Mouse (Mus musculus) layer of hippocampus, adult 11-12 months (tissue): ENCODE measurements around the gene Fhl3.

Source experiments
- DNase-seq: peaks from one replicate; pipeline ENCODE4 v3.0.0; 2022; ENCODE audit warnings: low spot score

Gene Fhl3

GRCm38 (mm10) chr4:124700248-124700971, at the start of gene Fhl3:
Gene Fhl3, plus strand, starts transcription at chr4:124700701.
- DNase-seq, result no peak

- DNase-seq, result no peak
Measured at GRCm38 (mm10) chr4:124652886-124653285, 47.6 kb upstream of the Fhl3 start.

GRCm38 (mm10) chr4:124656518-124656853, 44.0 kb upstream of the Fhl3 start, which contains the start of gene Pou3f1:
Gene Pou3f1, plus strand, starts transcription at chr4:124656807.
- DNase-seq, result no peak

- peak; percentile 89 for DNase-seq
Measured at GRCm38 (mm10) chr4:124656854-124657650, 43.4 kb upstream of the Fhl3 start.

GRCm38 (mm10) chr4:124657781-124658180, 42.7 kb upstream of the Fhl3 start:
- DNase-seq, result no peak

GRCm38 (mm10) chr4:124658412-124658851, 42.1 kb upstream of the Fhl3 start:
- DNase-seq, result no peak

GRCm38 (mm10) chr4:124659251-124660217, 41.0 kb upstream of the Fhl3 start:
- no peak for DNase-seq

- DNase-seq, result no peak
Measured at GRCm38 (mm10) chr4:124660603-124661002, 39.9 kb upstream of the Fhl3 start.

- DNase-seq, result no peak
Measured at GRCm38 (mm10) chr4:124663034-124663433, 37.5 kb upstream of the Fhl3 start.

GRCm38 (mm10) chr4:124664185-124664584, 36.3 kb upstream of the Fhl3 start:
- DNase-seq, result no peak

GRCm38 (mm10) chr4:124664604-124665003, 35.9 kb upstream of the Fhl3 start:
- DNase-seq, result no peak

GRCm38 (mm10) chr4:124667476-124668033, 32.9 kb upstream of the Fhl3 start:
- peak; percentile 48 for DNase-seq

GRCm38 (mm10) chr4:124668078-124668477, 32.4 kb upstream of the Fhl3 start:
- no peak for DNase-seq

GRCm38 (mm10) chr4:124670232-124670631, 30.3 kb upstream of the Fhl3 start:
- DNase-seq, result no peak

- no peak for DNase-seq
Measured at GRCm38 (mm10) chr4:124671583-124671982, 28.9 kb upstream of the Fhl3 start.

- no peak for DNase-seq
Measured at GRCm38 (mm10) chr4:124672347-124673320, 27.9 kb upstream of the Fhl3 start.

GRCm38 (mm10) chr4:124674334-124675032, 26.0 kb upstream of the Fhl3 start:
- DNase-seq, result no peak

- DNase-seq, result peak; percentile 78
Measured at GRCm38 (mm10) chr4:124675037-124675436, 25.5 kb upstream of the Fhl3 start.

- DNase-seq, result no peak
Measured at GRCm38 (mm10) chr4:124675958-124676357, 24.5 kb upstream of the Fhl3 start.

GRCm38 (mm10) chr4:124682270-124682669, 18.2 kb upstream of the Fhl3 start:
- DNase-seq, result no peak
